In the genomic region with DNA sequence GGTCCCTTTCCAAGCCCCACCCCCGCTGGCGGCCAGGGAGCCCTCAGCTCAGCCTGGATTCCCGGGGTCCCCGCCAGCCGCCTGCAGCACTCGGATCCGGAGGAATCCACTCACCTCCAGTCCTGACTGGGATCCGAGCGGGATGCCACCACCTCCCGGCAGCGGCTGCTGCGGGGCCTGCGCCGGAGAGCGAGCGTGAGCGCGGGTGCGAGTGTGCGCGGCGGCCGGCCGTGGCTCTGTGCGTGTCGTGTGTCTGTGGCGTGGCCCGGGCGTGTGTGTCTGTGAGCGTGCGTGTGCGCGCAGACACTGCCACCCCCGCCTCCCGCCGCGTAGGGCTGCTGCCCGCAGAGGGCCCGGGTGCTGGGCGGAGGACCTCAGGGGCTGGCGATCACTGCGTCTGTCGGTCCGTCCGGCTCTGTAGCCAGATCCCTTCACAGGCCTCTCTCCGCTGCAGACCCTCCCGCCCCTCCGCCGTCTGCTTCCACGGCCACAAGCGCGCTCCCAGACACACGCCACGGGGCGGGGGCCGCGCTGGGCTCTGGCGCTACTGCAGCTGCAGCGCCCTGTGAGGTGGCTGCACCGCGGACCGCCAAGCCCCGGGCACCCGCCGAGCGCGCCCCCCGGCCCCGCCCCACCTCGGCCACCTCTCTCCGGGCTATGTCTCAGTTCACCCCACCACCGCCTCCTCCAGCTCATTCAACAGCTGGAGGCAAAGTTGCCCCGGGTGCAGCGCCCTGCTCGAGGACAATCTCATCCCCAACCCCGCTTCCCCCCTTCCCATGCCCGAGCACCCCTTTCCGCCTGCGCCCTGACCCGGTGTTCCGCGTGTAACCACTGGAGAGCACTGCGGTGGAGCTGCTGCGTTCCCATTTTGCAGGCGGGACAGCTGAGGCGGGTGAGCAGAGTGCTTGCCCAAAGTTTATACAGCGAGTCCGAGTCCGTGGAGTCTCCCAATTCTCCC, we compare ENCODE assay signal across 8 mouse cellular contexts. TPM values are rescaled to one million over a fixed set of nuclear protein-coding genes. Genes with fewer than 3 reads are reported as not detected.
DNase-seq lines count a peak whose midpoint lies in the region; ATAC-seq and TF ChIP-seq lines count a peak whose summit lies in the region.

A gene (minus strand): TSS at position 482 of the 961 bp plus-strand sequence.

- H3K4me2 ChIP-seq in embryonic facial prominence, embryonic 14.5 days (ENCODE audit: low read depth, low read length), result peak within 1 kb of the TSS; percentile 86
- peak within 1 kb of the TSS; percentile 48 for H3K4me2 ChIP-seq in intestine, postnatal 0 days (replicated peaks; ENCODE audit: low read depth)
- peak within 1 kb of the TSS; percentile 66 for H3K4me2 ChIP-seq in stomach, embryonic 16.5 days (ENCODE audit: low read depth, low read length)

- 0 out of 2 replicates have a peak, but pooled peaks cover 2% of the 10 kb centered on the region for H3K27me3 ChIP-seq in kidney, adult 2 months (replicated peaks; ENCODE audit: control insufficient read depth, insufficient read depth, low read length)
- peaks cover 71% of the 10 kb centered on the region for H3K27me3 ChIP-seq in embryonic facial prominence, embryonic 14.5 days (replicated peaks; ENCODE audit: control insufficient read depth, insufficient read depth, low read length)
- peaks cover 59% of the 10 kb centered on the region for H3K27me3 ChIP-seq in intestine, postnatal 0 days (replicated peaks; ENCODE audit: control insufficient read depth, insufficient read depth, low read length)
- peaks cover 79% of the 10 kb centered on the region for H3K27me3 ChIP-seq in midbrain, embryonic 10.5 days (ENCODE audit: low read depth, poor library complexity, severe bottlenecking)
- H3K27me3 ChIP-seq in stomach, embryonic 16.5 days (ENCODE audit: control insufficient read depth, insufficient read depth, low read length), result peaks cover 70% of the 10 kb centered on the region

- no peak for TF ChIP-seq CTCF in kidney, adult 2 months (conservative IDR thresholded peaks at IDR 0.05; ENCODE audit: insufficient read depth, insufficient read length, low read depth, low read length)
- TF ChIP-seq CTCF in intestine, postnatal 0 days (IDR thresholded peaks at IDR 0.05; ENCODE audit: low read depth), result 0 out of 2 replicates have a peak, but pooled peaks have one; percentile 9

- H3K36me3 ChIP-seq in kidney, adult 2 months (ENCODE audit: control insufficient read depth, insufficient read depth, low read length), result no peaks in the 10 kb centered on the region
- H3K36me3 ChIP-seq in embryonic facial prominence, embryonic 14.5 days (ENCODE audit: control insufficient read depth, insufficient read depth, low read length), result no peaks in the 10 kb centered on the region
- no peaks in the 10 kb centered on the region for H3K36me3 ChIP-seq in intestine, postnatal 0 days (ENCODE audit: control insufficient read depth, insufficient read depth)
- no peaks in the 10 kb centered on the region for H3K36me3 ChIP-seq in midbrain, embryonic 10.5 days
- H3K36me3 ChIP-seq in stomach, embryonic 16.5 days (ENCODE audit: control insufficient read depth, insufficient read depth, low read length), result no peaks in the 10 kb centered on the region

- no peak for DNase-seq in kidney, adult 2 months
- DNase-seq in kidney, postnatal 25 days, result no peak
- peak; percentile 46 for DNase-seq in MN1 (ENCODE audit: low spot score)
- DNase-seq in embryonic facial prominence, embryonic 14.5 days (ENCODE audit: low spot score), result no peak
- DNase-seq in midbrain, embryonic 10.5 days (ENCODE audit: low spot score), result peak; percentile 46
- no peak for DNase-seq in ovary, adult 18-20 months (ENCODE audit: low spot score)

- TF ChIP-seq POLR2A in kidney, adult 2 months (IDR thresholded peaks at IDR 0.05; ENCODE audit: low read depth, low read length), result no peak

- ATAC-seq in embryonic facial prominence, embryonic 14.5 days (ENCODE audit: low read depth), result no peak
- ATAC-seq in intestine, postnatal 0 days, result no peak
- no peak for ATAC-seq in stomach, embryonic 16.5 days (ENCODE audit: insufficient read depth, low FRiP score)

- WGBS in kidney, adult 2 months, result 3% methylated on average over 82 of the region's 89 CpGs
- 3% methylated on average over 40 of the region's 89 CpGs for WGBS in embryonic facial prominence, embryonic 14.5 days
- WGBS in intestine, postnatal 0 days, result 3% methylated on average over 89 of the region's 89 CpGs
- WGBS in midbrain, embryonic 10.5 days, result 2% methylated on average over 88 of the region's 89 CpGs
- 2% methylated on average over 89 of the region's 89 CpGs for WGBS in stomach, embryonic 16.5 days

- peak within 1 kb of the TSS; percentile 58 for H3K9ac ChIP-seq in embryonic facial prominence, embryonic 14.5 days (ENCODE audit: low read depth, low read length)
- no peak within 1 kb of the TSS for H3K9ac ChIP-seq in intestine, postnatal 0 days (ENCODE audit: low read depth, low read length)
- peak within 1 kb of the TSS; percentile 54 for H3K9ac ChIP-seq in stomach, embryonic 16.5 days (ENCODE audit: low read length)

- no peaks in the 10 kb centered on the region for H3K9me3 ChIP-seq in embryonic facial prominence, embryonic 14.5 days (ENCODE audit: control insufficient read depth, low read length)
- no peaks in the 10 kb centered on the region for H3K9me3 ChIP-seq in intestine, postnatal 0 days (ENCODE audit: control insufficient read depth)
- H3K9me3 ChIP-seq in midbrain, embryonic 10.5 days (replicated peaks), result no peaks in the 10 kb centered on the region
- H3K9me3 ChIP-seq in stomach, embryonic 16.5 days (replicated peaks; ENCODE audit: control insufficient read depth, low read length), result no peaks in the 10 kb centered on the region

- no peaks in the 10 kb centered on the region for H3K4me1 ChIP-seq in kidney, adult 2 months (ENCODE audit: control insufficient read depth, insufficient read depth, low read length)
- peaks cover 5% of the 10 kb centered on the region for H3K4me1 ChIP-seq in embryonic facial prominence, embryonic 14.5 days (ENCODE audit: control insufficient read depth, insufficient read depth, low read length)
- no peaks in the 10 kb centered on the region for H3K4me1 ChIP-seq in intestine, postnatal 0 days (replicated peaks; ENCODE audit: control insufficient read depth, insufficient read depth, low read length)
- H3K4me1 ChIP-seq in midbrain, embryonic 10.5 days, result peaks cover 34% of the 10 kb centered on the region
- H3K4me1 ChIP-seq in stomach, embryonic 16.5 days (ENCODE audit: control insufficient read depth, insufficient read depth, low read length), result no peaks in the 10 kb centered on the region

- H3K27ac ChIP-seq in kidney, adult 2 months (ENCODE audit: insufficient read depth, low read depth, low read length), result no peak within 1 kb of the TSS
- no peak within 1 kb of the TSS for H3K27ac ChIP-seq in embryonic facial prominence, embryonic 14.5 days (replicated peaks; ENCODE audit: low read depth, low read length)
- H3K27ac ChIP-seq in intestine, postnatal 0 days (ENCODE audit: low read depth, low read length), result no peak within 1 kb of the TSS
- peak within 1 kb of the TSS; percentile 70 for H3K27ac ChIP-seq in midbrain, embryonic 10.5 days (replicated peaks)
- no peak within 1 kb of the TSS for H3K27ac ChIP-seq in stomach, embryonic 16.5 days (ENCODE audit: low read length)

- H3K4me3 ChIP-seq in kidney, adult 2 months (ENCODE audit: insufficient read depth, low read depth, low read length), result peak within 1 kb of the TSS; percentile 6; the same call in 1 of the 2 replicates
- peak within 1 kb of the TSS; percentile 45 for H3K4me3 ChIP-seq in embryonic facial prominence, embryonic 14.5 days (ENCODE audit: low read depth, low read length)
- H3K4me3 ChIP-seq in intestine, postnatal 0 days (ENCODE audit: low read depth, low read length), result peak within 1 kb of the TSS; percentile 28
- peak within 1 kb of the TSS; percentile 64 for H3K4me3 ChIP-seq in midbrain, embryonic 10.5 days
- H3K4me3 ChIP-seq in stomach, embryonic 16.5 days (replicated peaks; ENCODE audit: low read length), result peak within 1 kb of the TSS; percentile 44

RNA-seq across cellular contexts. Expression of the gene that starts here (rescaled TPM):
- polyA plus RNA-seq in kidney, adult 2 months (2012; rRNA removed), result 0.03 and 0.04 TPM in 2 replicates
- polyA plus RNA-seq in embryonic facial prominence, embryonic 14.5 days (2014; fragmentation: Nextera tagmentation; extraction: Ambion mirVana), result 0.18 and 0.28 TPM in 2 replicates
- 0.10 and 0.17 TPM in 2 replicates for polyA plus RNA-seq in intestine, postnatal 0 days (2015; fragmentation: Nextera tagmentation; extraction: Ambion mirVana)
- polyA plus RNA-seq in midbrain, embryonic 10.5 days (2016; fragmentation: Nextera tagmentation; extraction: Ambion mirVana), result 0.23 and 0.26 TPM in 2 replicates
- polyA plus RNA-seq in stomach, embryonic 16.5 days (2015; fragmentation: Nextera tagmentation; extraction: Ambion mirVana), result 0.07 and 0.17 TPM in 2 replicates

Comparison
In these comparisons a context has a peak if more than half of its experiments do, and no peak if none do; other contexts are left out.
1. Peak in DNase-seq, H3K4me3 ChIP-seq and H3K27ac ChIP-seq in midbrain, embryonic 10.5 days; RNA of the gene not detected or under 1 TPM.
2. H3K4me3 ChIP-seq: peak in every context shown above with its lines; median percentile 64 in midbrain, embryonic 10.5 days; 45 in embryonic facial prominence, embryonic 14.5 days; 44 in stomach, embryonic 16.5 days; 28 in intestine, postnatal 0 days; 6 in kidney, adult 2 months.